Mouse (Mus musculus): ENCODE measurements around the gene Slc6a17. TPM values are rescaled to one million over a fixed set of nuclear protein-coding genes. Genes with fewer than 3 reads are reported as not detected.
A peak's percentile ranks its signal among the peaks of the same experiment; 100 is the strongest.

The Slc6a17 gene
- polyA plus RNA-seq, 1 experiment from 2014 or later, result 16.9 TPM

DNA sequence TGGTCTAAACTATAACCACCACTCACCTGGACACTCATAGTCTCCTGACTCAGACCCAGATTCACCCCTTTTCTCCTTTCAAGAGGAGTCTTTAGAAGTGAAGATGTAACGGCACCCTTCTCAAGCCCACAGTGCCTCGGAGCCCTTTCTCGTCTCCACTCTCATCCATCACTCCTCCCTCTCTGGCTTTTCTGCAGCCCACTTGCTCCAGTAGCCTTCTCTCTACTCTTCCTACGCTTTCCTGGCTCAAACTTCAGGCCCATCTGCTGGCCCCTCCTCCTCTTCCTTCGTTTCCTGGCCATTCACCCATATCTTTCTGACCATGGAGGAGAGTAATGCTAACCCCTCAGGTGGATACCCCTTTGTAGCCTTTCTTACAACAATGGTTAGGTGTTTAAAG, 3.1 kb upstream of the Slc6a17 start:
- Histone ChIP-seq H3K4me3 (replicated peaks) (no peak overlapping the region), H3K27me3 (replicated peaks) (peaks cover 24% of the 10 kb centered on the region), H3K36me3 (no peaks in the 10 kb centered on the region), H3K27ac (replicated peaks) (no peak overlapping the region), H3K9me3 (replicated peaks) (no peaks in the 10 kb centered on the region), H3K4me2 (no peak overlapping the region), H3K4me1 (peaks cover 26% of the 10 kb centered on the region), H3K9ac (replicated peaks) (no peak overlapping the region)
- no peak for ATAC-seq (ENCODE audit: low FRiP score)
- WGBS, result 86% methylated on average over 5 of the region's 5 CpGs

DNA sequence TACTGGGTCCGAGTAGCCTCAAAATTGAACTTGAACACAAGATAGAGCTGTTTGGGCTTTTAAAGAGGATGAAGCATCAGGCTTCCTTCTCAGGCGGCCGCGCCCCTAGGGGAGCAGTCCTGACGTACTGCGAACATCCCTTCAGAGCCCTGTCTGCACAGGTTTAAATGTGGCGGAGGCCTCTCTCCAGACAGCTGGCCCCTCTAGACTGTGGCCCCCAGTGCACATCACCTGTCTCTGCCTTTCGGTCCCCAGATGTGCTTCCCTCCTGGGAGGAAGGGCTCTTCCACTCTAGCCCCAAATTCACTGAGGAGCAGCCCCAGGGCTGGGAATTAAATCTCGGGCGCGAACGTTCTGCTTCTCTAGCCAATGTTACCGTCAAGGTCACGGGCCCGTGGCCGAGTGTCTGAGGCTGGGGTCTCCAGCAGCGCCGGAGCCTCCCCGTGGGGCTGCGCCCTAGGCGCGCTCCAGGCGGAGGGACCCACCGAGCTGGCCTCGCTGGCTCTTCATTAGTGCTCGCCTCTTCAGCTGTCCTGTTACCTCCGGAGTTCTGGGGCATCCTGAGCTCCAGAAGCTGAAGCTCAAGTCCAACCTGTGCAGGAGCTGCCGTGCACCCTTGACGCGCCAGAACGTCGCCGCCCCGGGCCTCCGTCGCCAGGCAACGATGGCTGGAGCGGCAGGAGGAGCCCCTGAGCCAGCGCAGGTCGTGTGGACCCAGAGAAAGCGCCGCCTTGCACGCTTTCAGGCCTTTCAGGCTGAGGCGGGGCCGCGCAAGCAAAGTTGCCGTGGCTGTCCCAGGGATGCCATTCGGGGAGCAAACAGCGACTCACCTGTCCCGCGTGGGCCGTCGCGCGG, 815 bp downstream of the Slc6a17 start:
- peak; percentile 86 for ATAC-seq (ENCODE audit: low FRiP score)
- peaks cover 30% of the 10 kb centered on the region for H3K4me1 ChIP-seq
- no peaks in the 10 kb centered on the region for H3K9me3 ChIP-seq (replicated peaks)
- peak overlapping the region; percentile 73 for H3K27ac ChIP-seq (replicated peaks)
- no peaks in the 10 kb centered on the region for H3K36me3 ChIP-seq
- peak overlapping the region; percentile 65 for H3K9ac ChIP-seq (replicated peaks)
- peak overlapping the region; percentile 90 for H3K4me2 ChIP-seq
- peaks cover 32% of the 10 kb centered on the region for H3K27me3 ChIP-seq (replicated peaks)
- H3K4me3 ChIP-seq (replicated peaks), result peak overlapping the region; percentile 67
- 4% methylated on average over 55 of the region's 55 CpGs for WGBS

- no peak for ATAC-seq (ENCODE audit: low FRiP score)
- Histone ChIP-seq H3K36me3 (no peaks in the 10 kb centered on the region), H3K27me3 (replicated peaks) (peaks cover 33% of the 10 kb centered on the region), H3K27ac (replicated peaks) (no peak overlapping the region), H3K4me2 (peak overlapping the region; percentile 90), H3K9ac (replicated peaks) (no peak overlapping the region), H3K4me3 (replicated peaks) (no peak overlapping the region), H3K9me3 (replicated peaks) (no peaks in the 10 kb centered on the region), H3K4me1 (peaks cover 30% of the 10 kb centered on the region)
- WGBS, result 75% methylated on average over 4 of the region's 4 CpGs
Measured at GRCm38 (mm10) chr3:107515989-107516388, 1.8 kb downstream of the Slc6a17 start.

GRCm38 (mm10) chr3:107511416-107511815, 6.4 kb downstream of the Slc6a17 start:
- 83% methylated on average over 3 of the region's 3 CpGs for WGBS
- Histone ChIP-seq H3K4me1 (peaks cover 10% of the 10 kb centered on the region), H3K9ac (replicated peaks) (no peak overlapping the region), H3K4me2 (no peak overlapping the region), H3K27me3 (replicated peaks) (peaks cover 12% of the 10 kb centered on the region; the same call in 1 of the 2 replicates), H3K9me3 (replicated peaks) (no peaks in the 10 kb centered on the region), H3K36me3 (no peaks in the 10 kb centered on the region), H3K27ac (replicated peaks) (no peak overlapping the region), H3K4me3 (replicated peaks) (no peak overlapping the region)
- ATAC-seq (ENCODE audit: low FRiP score), result no peak

GRCm38 (mm10) chr3:107508696-107509095, 9.1 kb downstream of the Slc6a17 start:
- H3K4me1 ChIP-seq, result peaks cover 13% of the 10 kb centered on the region
- no peaks in the 10 kb centered on the region for H3K9me3 ChIP-seq (replicated peaks)
- no peak overlapping the region for H3K4me3 ChIP-seq (replicated peaks)
- H3K4me2 ChIP-seq, result no peak overlapping the region
- 80% methylated on average over 8 of the region's 8 CpGs for WGBS
- no peak overlapping the region for H3K9ac ChIP-seq (replicated peaks)
- H3K27ac ChIP-seq (replicated peaks), result no peak overlapping the region
- H3K36me3 ChIP-seq, result no peaks in the 10 kb centered on the region
- H3K27me3 ChIP-seq (replicated peaks), result peaks cover 7% of the 10 kb centered on the region; the same call in 1 of the 2 replicates
- no peak for ATAC-seq (ENCODE audit: low FRiP score)

DNA sequence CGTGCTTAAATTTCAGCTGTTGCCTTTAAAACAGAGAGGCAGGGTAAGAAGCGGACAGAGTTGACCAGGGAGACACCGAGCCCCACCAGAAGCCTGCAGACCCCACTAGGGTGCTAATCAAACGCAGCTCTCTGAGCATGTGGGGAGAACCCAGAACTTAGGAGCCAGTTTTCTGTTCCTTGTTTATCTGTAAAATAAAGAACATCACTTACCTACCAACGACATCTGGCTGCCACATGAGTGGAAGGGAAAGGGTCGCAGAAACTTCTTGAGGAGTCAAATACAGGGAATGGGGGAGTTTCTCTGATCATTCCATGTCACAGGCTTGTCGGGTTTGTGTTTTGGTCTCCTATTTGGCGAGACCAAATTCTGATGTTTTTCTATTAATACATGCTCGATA, 9.9 kb downstream of the Slc6a17 start:
- no peaks in the 10 kb centered on the region for H3K36me3 ChIP-seq
- H3K4me3 ChIP-seq (replicated peaks), result no peak overlapping the region
- H3K4me2 ChIP-seq, result no peak overlapping the region
- no peaks in the 10 kb centered on the region for H3K9me3 ChIP-seq (replicated peaks)
- H3K27ac ChIP-seq (replicated peaks), result no peak overlapping the region
- no peak overlapping the region for H3K9ac ChIP-seq (replicated peaks)
- no peak for ATAC-seq (ENCODE audit: low FRiP score)
- H3K27me3 ChIP-seq (replicated peaks), result peaks cover 7% of the 10 kb centered on the region; the same call in 1 of the 2 replicates
- 89% methylated on average over 9 of the region's 9 CpGs for WGBS
- H3K4me1 ChIP-seq, result peaks cover 13% of the 10 kb centered on the region

DNA sequence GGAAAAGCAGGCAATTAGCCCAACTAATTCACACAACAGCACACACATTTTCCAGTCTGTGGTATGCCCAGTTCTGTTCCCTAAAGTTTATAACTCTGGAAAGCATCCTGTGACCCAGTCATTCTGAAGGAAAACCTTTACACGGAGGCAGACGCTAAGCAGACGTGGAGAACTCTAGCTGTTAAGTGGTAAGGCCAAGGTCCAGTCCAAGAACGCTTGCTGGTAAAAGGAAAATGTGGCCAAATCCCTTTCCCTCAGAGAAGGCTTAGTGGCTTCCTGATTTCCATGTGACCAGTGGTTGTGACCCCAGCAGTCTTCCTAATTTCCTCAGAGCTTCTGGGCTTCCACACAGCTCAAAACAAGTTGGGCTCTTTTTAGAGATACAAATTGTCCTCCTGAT, 11.3 kb downstream of the Slc6a17 start:
- Histone ChIP-seq H3K27me3 (replicated peaks) (peaks cover 3% of the 10 kb centered on the region; the same call in 1 of the 2 replicates), H3K4me3 (replicated peaks) (no peak overlapping the region), H3K9ac (replicated peaks) (no peak overlapping the region), H3K36me3 (no peaks in the 10 kb centered on the region), H3K4me2 (no peak overlapping the region), H3K27ac (replicated peaks) (peak overlapping the region; percentile 65), H3K4me1 (peaks cover 26% of the 10 kb centered on the region), H3K9me3 (replicated peaks) (no peaks in the 10 kb centered on the region)
- 63% methylated on average over 4 of the region's 4 CpGs for WGBS
- ATAC-seq (ENCODE audit: low FRiP score), result no peak

DNA sequence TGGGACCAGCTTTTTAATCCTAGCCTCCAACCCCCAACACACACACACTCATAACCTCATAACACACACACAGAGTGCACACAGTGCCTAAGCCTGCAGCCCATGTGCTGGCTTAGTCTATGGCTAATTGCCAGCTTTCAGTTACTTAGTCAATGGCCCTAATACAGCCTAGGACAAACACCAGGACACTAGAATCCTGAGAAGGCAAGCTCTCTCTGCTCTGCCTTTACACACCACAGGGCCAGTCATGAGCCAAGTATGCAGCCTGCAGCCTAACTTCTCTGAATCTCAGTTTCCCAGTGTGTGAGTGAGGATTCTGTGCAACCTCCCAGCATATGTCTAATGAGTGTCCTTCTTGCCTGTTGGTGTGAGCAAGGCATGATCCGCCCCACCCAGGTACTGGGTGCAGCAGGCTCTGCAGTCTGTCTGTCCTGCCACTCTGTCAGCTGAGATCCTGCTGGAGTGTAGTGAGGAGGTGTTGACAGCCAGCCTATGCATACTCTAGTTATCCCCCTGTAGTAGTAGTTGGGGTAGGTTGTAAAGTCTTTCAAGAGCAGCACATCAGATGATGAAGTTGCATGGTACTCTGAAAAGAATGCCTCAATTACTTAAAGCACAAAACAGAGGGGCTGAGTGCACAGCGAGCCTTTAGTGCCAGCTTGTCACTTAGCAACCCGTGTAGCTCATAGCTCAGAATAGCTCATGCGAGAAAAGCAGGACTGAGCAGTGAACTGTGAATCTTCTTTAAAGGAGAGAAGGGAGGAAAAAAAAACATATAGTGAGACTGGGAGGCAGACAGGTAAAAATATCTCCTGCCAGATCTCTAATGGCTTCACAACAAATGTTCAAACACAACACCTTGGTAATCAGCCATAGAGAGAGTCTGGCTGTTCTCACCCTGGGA, 12.1 kb downstream of the Slc6a17 start:
- WGBS, result 16% methylated on average over 4 of the region's 4 CpGs
- peak; percentile 56; the same call in 1 of the 2 replicates for ATAC-seq (ENCODE audit: low FRiP score)
- peaks cover 3% of the 10 kb centered on the region; the same call in 1 of the 2 replicates for H3K27me3 ChIP-seq (replicated peaks)
- no peaks in the 10 kb centered on the region for H3K9me3 ChIP-seq (replicated peaks)
- H3K9ac ChIP-seq (replicated peaks), result no peak overlapping the region
- peak overlapping the region; percentile 65 for H3K27ac ChIP-seq (replicated peaks)
- H3K4me2 ChIP-seq, result no peak overlapping the region
- H3K4me3 ChIP-seq (replicated peaks), result no peak overlapping the region
- peaks cover 34% of the 10 kb centered on the region for H3K4me1 ChIP-seq
- no peaks in the 10 kb centered on the region for H3K36me3 ChIP-seq

GRCm38 (mm10) chr3:107504542-107504941, 13.3 kb downstream of the Slc6a17 start:
- Histone ChIP-seq H3K9me3 (replicated peaks) (no peaks in the 10 kb centered on the region), H3K27me3 (replicated peaks) (peaks cover 3% of the 10 kb centered on the region; the same call in 1 of the 2 replicates), H3K36me3 (no peaks in the 10 kb centered on the region), H3K9ac (replicated peaks) (no peak overlapping the region), H3K4me1 (peaks cover 37% of the 10 kb centered on the region), H3K27ac (replicated peaks) (no peak overlapping the region), H3K4me3 (replicated peaks) (no peak overlapping the region), H3K4me2 (no peak overlapping the region)
- 68% methylated on average over 1 of the region's 1 CpGs for WGBS
- ATAC-seq (ENCODE audit: low FRiP score), result no peak

DNA sequence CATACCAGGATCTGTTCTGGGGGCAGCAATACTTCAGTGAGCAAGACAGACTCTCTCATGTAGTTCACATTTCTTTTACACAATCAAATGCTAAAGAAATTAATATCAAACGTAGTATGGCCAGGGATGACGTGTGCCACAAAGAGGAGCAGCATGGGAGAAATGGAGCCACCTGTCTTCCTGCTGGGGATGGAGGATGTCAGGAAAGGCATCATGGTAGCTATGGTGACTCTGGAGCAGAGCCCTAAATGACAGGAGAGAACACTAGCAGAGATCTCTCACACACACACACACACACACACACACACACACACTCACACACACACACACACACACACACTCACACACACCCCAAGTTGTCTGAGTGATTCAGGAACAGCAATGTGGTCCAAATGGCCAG, 14.1 kb downstream of the Slc6a17 start:
- H3K9ac ChIP-seq (replicated peaks), result no peak overlapping the region
- no peaks in the 10 kb centered on the region for H3K36me3 ChIP-seq
- H3K4me3 ChIP-seq (replicated peaks), result no peak overlapping the region
- no peak for ATAC-seq (ENCODE audit: low FRiP score)
- H3K27me3 ChIP-seq (replicated peaks), result peaks cover 7% of the 10 kb centered on the region; the same call in 1 of the 2 replicates
- no peaks in the 10 kb centered on the region for H3K9me3 ChIP-seq (replicated peaks)
- 73% methylated on average over 2 of the region's 2 CpGs for WGBS
- no peak overlapping the region for H3K27ac ChIP-seq (replicated peaks)
- no peak overlapping the region for H3K4me2 ChIP-seq
- peaks cover 37% of the 10 kb centered on the region for H3K4me1 ChIP-seq

DNA sequence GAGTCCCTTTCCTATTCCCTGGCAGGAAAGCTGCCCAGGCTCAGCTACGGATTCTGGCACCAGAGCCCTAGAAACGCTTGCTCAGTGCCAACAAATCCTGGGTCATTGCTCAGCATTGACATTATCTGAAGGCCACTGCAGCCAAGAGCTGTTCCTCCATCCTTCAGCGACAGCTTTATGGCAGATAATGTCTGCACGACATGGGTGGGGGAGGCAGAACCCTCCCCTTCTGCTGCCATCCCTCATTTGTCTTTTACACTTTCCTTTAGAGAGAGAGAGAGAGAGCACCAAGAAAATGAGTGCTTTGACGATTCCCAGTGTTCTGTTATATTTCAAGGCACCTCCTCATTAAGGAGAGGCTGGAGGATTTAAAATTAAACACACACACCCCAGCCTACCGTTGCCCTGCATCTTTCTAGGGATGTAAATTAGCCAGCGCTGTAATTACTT, 16.1 kb downstream of the Slc6a17 start:
- no peak overlapping the region for H3K9ac ChIP-seq (replicated peaks)

More for the DNA sequence above, 16.1 kb downstream of the Slc6a17 start:
- peaks cover 7% of the 10 kb centered on the region; the same call in 1 of the 2 replicates for H3K27me3 ChIP-seq (replicated peaks)
- no peaks in the 10 kb centered on the region for H3K9me3 ChIP-seq (replicated peaks)
- H3K4me2 ChIP-seq, result peak overlapping the region; percentile 3; the same call in 1 of the 2 replicates
- peaks cover 40% of the 10 kb centered on the region for H3K4me1 ChIP-seq
- H3K27ac ChIP-seq (replicated peaks), result peak overlapping the region; percentile 70
- no peak overlapping the region for H3K4me3 ChIP-seq (replicated peaks)
- H3K36me3 ChIP-seq, result no peaks in the 10 kb centered on the region
- peak; percentile 58 for ATAC-seq (ENCODE audit: low FRiP score)
- 11% methylated on average over 7 of the region's 7 CpGs for WGBS
